Mouse (Mus musculus): ENCODE measurements around the gene Numa1.
"Not testable (repeated sequence)": the region's sequence is repeated elsewhere in the genome, so short reads cannot be mapped to it uniquely, and the experiment has no call there.

Numa1 gene

GRCm38 (mm10) chr7:101936996-101937395 is 3.1 kb downstream of the Numa1 start:
- DNase-seq (ENCODE audit: low spot score in 2 of 2) = no peak

GRCm38 (mm10) chr7:101937569-101937968 is 3.7 kb downstream of the Numa1 start:
- no peak for DNase-seq (ENCODE audit: low spot score in 2 of 2)

GRCm38 (mm10) chr7:101938348-101938747 is 4.4 kb downstream of the Numa1 start:
- no peak for DNase-seq (ENCODE audit: low spot score in 2 of 2)

GRCm38 (mm10) chr7:101939758-101940157 is 5.8 kb downstream of the Numa1 start:
- no peak for DNase-seq (ENCODE audit: low spot score in 2 of 2)

- not testable (repeated sequence) for DNase-seq (ENCODE audit: low spot score in 2 of 2)
Observed at GRCm38 (mm10) chr7:101949008-101949407, 15.1 kb downstream of the Numa1 start.

GRCm38 (mm10) chr7:101951648-101952047 is 17.7 kb downstream of the Numa1 start:
- DNase-seq (ENCODE audit: low spot score in 2 of 2) = no peak

GRCm38 (mm10) chr7:101952098-101952497 is 18.2 kb downstream of the Numa1 start:
- DNase-seq (ENCODE audit: low spot score in 2 of 2) = no peak

GRCm38 (mm10) chr7:101954163-101954562 is 20.3 kb downstream of the Numa1 start:
- DNase-seq (ENCODE audit: low spot score in 2 of 2) = no peak

- no peak for DNase-seq (ENCODE audit: low spot score in 2 of 2)
Observed at GRCm38 (mm10) chr7:101955276-101955675, 21.4 kb downstream of the Numa1 start.

GRCm38 (mm10) chr7:101955862-101956261 is 22.0 kb downstream of the Numa1 start:
- no peak for DNase-seq (ENCODE audit: low spot score in 2 of 2)

GRCm38 (mm10) chr7:101956481-101956880 is 22.6 kb downstream of the Numa1 start:
- no peak for DNase-seq (ENCODE audit: low spot score in 2 of 2)

- DNase-seq (ENCODE audit: low spot score in 2 of 2) = no peak
Observed at GRCm38 (mm10) chr7:101956911-101957310, 23.0 kb downstream of the Numa1 start.

GRCm38 (mm10) chr7:101962829-101963228 is 28.9 kb downstream of the Numa1 start:
- no peak for DNase-seq (ENCODE audit: low spot score in 2 of 2)

GRCm38 (mm10) chr7:101963621-101964020 is 29.7 kb downstream of the Numa1 start:
- no peak for DNase-seq (ENCODE audit: low spot score in 2 of 2)

- no peak for DNase-seq (ENCODE audit: low spot score in 2 of 2)
Observed at GRCm38 (mm10) chr7:101964551-101964950, 30.6 kb downstream of the Numa1 start.

- no peak for DNase-seq (ENCODE audit: low spot score in 2 of 2)
Observed at GRCm38 (mm10) chr7:101965606-101966005, 31.7 kb downstream of the Numa1 start.

- no peak for DNase-seq (ENCODE audit: low spot score in 2 of 2)
Observed at GRCm38 (mm10) chr7:101967256-101967655, 33.3 kb downstream of the Numa1 start.

- no peak for DNase-seq (ENCODE audit: low spot score in 2 of 2)
Observed at GRCm38 (mm10) chr7:101968751-101969150, 34.8 kb downstream of the Numa1 start.

- peak; percentile 58 to 67 for DNase-seq (ENCODE audit: low spot score in 2 of 2)
Observed at GRCm38 (mm10) chr7:101969694-101970428, 36.0 kb downstream of the Numa1 start.

GRCm38 (mm10) chr7:101970429-101970775 is 36.5 kb downstream of the Numa1 start:
- DNase-seq (ENCODE audit: low spot score in 2 of 2) = peak; percentile 63 to 78

GRCm38 (mm10) chr7:101970821-101971461 is 37.0 kb downstream of the Numa1 start:
- DNase-seq (ENCODE audit: low spot score in 2 of 2) = peak; percentile 16 to 38

- DNase-seq (ENCODE audit: low spot score in 2 of 2) = no peak
Observed at GRCm38 (mm10) chr7:101971721-101972120, 37.8 kb downstream of the Numa1 start.

GRCm38 (mm10) chr7:101973730-101974129 is 39.8 kb downstream of the Numa1 start:
- DNase-seq (ENCODE audit: low spot score in 2 of 2) = no peak
